Mouse (Mus musculus) B cell, adult 2 months (primary cell): ENCODE results near the gene Dnajb1.

Source experiments
- DNase-seq, 2 experiments: peaks; one replicate each; pipeline ENCODE4 v3.0.0; 2022

Gene Dnajb1

GRCm38 (mm10) chr8:83656484-83657246, 48.7 kb downstream of the Dnajb1 start:
- peak in 1 of 2 experiments; percentile 33 for DNase-seq

GRCm38 (mm10) chr8:83660545-83660944, 52.6 kb downstream of the Dnajb1 start:
- no peak for DNase-seq

GRCm38 (mm10) chr8:83660995-83661680, 53.1 kb downstream of the Dnajb1 start:
- no peak for DNase-seq
